Mouse (Mus musculus) testis, adult 2 months (tissue): Measurements from ENCODE around the gene Ppp2r3a. TPM values are rescaled to one million over a fixed set of nuclear protein-coding genes. Genes with fewer than 3 reads are reported as not detected.
A peak's percentile ranks its signal among the peaks of the same experiment; 100 is the strongest.

Experiments
- H3K27ac ChIP-seq: fragments of 200-500 bp; 2 replicates; pipeline ENCODE4 v1.5.1; 2012; ENCODE audit warnings: low read depth, low read length; ENCODE audit not compliant: control insufficient read depth, insufficient read depth
- H3K27me3 ChIP-seq: fragments of 200-500 bp; 2 replicates; pipeline ENCODE4 v1.6.1; 2012; ENCODE audit warnings: mild to moderate bottlenecking, low read length, moderate library complexity; ENCODE audit not compliant: control insufficient read depth, insufficient read depth
- H3K36me3 ChIP-seq: fragments of 200-500 bp; 2 replicates; pipeline ENCODE4 v1.6.1; 2012; ENCODE audit warnings: mild to moderate bottlenecking, low read length; ENCODE audit not compliant: control insufficient read depth, insufficient read depth
- H3K4me1 ChIP-seq: fragments of 200-500 bp; 2 replicates; pipeline ENCODE4 v1.6.1; 2012; ENCODE audit warnings: low read length; ENCODE audit not compliant: control insufficient read depth, insufficient read depth
- H3K4me3 ChIP-seq: fragments of 200-500 bp; 2 replicates; pipeline ENCODE4 v1.5.1; 2012; ENCODE audit warnings: low read depth, mild to moderate bottlenecking, low read length, moderate library complexity, mixed read lengths; ENCODE audit not compliant: control insufficient read depth
- CTCF ChIP-seq: fragments of 200-500 bp; IDR thresholded peaks from 2 replicates; pipeline ENCODE4 v1.5.1; 2012; ENCODE audit warnings: low read depth, mild to moderate bottlenecking, inconsistent platforms, low read length, moderate library complexity; ENCODE audit not compliant: control insufficient read depth, insufficient read depth, insufficient replicate concordance
- POLR2A ChIP-seq: fragments of 200-500 bp; IDR thresholded peaks from 2 replicates; pipeline ENCODE4 v1.6.1; 2012; ENCODE audit warnings: low read depth, mild to moderate bottlenecking, inconsistent platforms, low read length, moderate library complexity; ENCODE audit not compliant: control insufficient read depth
- polyA plus RNA-seq: library from polyadenylated mRNA; depleted of rRNA; stranded (reverse); fragments of >200 nt; gene quantifications from 2 replicates; pipeline ENCODE4 v1.2.3, GENCODE M21; 2012

Gene Ppp2r3a
- polyA plus RNA-seq, 1 experiment: 3.5 TPM

DNA sequence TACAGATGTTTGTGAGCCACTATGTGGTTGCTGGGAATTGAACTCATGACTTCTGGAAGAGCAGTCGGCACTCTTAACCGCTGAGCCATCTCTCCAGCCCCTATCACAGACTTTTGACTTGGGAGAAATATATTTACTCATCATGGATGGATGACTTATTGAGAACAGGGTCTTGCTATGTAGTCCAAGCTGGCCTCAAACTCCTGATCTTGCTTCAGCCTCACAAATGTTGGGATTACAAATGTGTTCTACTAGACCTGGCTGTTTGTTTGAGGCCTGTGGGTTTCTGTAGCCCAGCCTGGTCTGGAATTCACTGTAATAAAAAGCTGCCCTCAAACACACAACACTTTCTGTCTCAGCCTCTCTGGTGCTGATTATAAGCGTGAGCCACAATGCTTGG is 155.1 kb downstream of the Ppp2r3a start:
- no peak overlapping the region for H3K27ac ChIP-seq
- H3K27me3 ChIP-seq: no peaks in the 10 kb centered on the region
- no peak for TF ChIP-seq POLR2A
- TF ChIP-seq CTCF: no peak

DNA sequence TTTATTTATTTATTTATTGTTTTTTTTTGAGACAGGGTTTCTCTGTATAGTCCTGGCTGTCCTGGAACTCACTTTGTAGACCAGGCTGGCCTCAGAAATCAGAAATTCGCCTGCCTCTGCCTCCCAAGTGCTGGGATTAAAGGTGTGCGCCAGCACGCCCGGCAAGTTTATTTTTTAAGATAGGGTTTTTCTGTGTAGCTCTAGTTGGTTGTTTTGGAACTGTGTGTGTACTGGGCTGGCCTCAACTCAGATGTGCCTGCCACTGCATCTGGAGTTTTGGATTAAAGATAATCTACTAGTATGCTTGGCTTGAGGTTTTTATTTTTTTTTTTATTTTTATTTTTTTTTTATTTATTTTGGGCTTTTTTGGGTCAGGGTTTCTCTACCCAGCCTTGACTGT is 156.2 kb downstream of the Ppp2r3a start:
- Histone ChIP-seq H3K27me3 (no peaks in the 10 kb centered on the region), H3K36me3 (no peaks in the 10 kb centered on the region), H3K27ac (no peak overlapping the region), H3K4me3 (no peak overlapping the region), H3K4me1 (no peaks in the 10 kb centered on the region)
- TF ChIP-seq POLR2A (no peak), CTCF (no peak)

More for the DNA sequence above, 155.1 kb downstream of the Ppp2r3a start:
- Histone ChIP-seq H3K36me3 (no peaks in the 10 kb centered on the region), H3K4me1 (no peaks in the 10 kb centered on the region), H3K4me3 (no peak overlapping the region)

DNA sequence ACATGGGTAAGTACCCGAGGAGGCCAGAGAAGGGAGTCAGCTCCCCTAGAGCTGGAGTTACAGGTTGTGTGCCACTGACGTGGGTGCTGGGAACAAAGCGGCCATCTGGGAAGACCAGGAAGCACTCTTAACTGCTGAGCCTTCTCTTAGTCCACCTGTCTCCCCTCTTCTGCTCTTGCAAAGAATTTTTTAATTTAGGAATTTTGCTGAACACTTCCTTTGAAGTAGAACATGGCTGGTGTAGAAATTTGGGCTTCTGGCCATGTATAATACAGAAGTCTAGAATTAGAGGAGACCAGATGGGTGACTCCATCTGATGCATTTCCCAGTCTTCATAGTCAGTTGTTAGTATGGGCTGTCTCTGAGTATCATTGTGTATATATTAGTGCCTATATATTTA is 167.9 kb downstream of the Ppp2r3a start:
- Histone ChIP-seq H3K27ac (no peak overlapping the region), H3K4me1 (peaks cover under 1% of the 10 kb centered on the region; the same call in 1 of the 2 replicates), H3K27me3 (no peaks in the 10 kb centered on the region), H3K36me3 (no peaks in the 10 kb centered on the region), H3K4me3 (no peak overlapping the region)
- TF ChIP-seq CTCF: no peak
- no peak for TF ChIP-seq POLR2A

DNA sequence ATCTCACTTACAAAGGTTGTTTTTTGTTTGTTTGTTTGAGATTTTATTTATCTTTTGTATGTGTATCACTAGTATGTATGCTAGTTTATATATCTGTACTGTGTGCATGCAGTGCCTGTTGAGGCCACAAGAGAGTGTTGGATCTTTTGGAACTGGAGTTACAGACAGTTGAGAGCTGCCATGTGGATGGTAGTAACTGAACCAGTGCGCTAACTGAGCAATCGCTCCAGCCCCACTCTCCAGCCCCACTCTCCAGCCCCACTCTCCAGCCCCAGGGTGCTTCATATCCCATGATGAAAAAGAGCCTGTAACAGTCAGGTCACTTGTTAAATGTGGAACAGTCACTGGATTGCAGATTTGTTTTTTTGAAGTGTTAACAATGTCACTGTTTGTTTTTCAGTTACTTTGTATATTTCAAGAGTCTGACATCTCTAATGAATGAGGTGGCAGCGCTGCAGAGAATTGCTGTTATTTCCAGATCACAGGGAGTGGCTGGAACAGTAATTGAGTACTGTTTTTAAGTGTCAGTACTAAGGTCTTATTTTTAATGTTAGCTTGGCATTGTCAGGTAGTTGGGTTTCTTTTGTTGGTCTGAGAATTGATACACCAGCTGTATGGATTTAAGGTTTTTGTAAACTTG is 171.4 kb downstream of the Ppp2r3a start:
- no peak overlapping the region for H3K4me3 ChIP-seq
- peaks cover 5% of the 10 kb centered on the region for H3K36me3 ChIP-seq
- peaks cover 7% of the 10 kb centered on the region for H3K4me1 ChIP-seq
- no peak overlapping the region for H3K27ac ChIP-seq
- TF ChIP-seq CTCF: no peak
- no peak for TF ChIP-seq POLR2A
- H3K27me3 ChIP-seq: no peaks in the 10 kb centered on the region

DNA sequence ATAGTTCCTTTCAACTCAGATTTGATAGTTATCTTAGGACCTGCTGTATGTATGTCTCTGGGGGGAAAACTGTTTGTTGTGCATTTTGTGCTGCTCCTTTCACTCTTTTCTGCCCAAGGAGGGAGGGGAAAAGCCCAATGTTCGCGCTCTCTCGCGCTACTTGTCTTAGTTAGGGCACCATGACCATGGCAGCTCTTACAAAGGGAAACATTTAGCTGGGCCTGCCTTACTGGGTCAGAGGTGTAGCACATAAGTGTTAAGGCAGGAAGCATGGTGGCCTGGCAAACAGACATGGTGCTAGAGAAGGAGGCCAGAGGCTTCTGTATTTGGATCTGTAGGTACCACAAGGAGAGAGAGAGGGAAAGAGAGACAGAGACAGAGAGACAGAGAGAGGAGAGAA is 173.0 kb downstream of the Ppp2r3a start:
- H3K4me3 ChIP-seq: peak overlapping the region; percentile 52
- H3K4me1 ChIP-seq: peaks cover 7% of the 10 kb centered on the region
- no peaks in the 10 kb centered on the region for H3K27me3 ChIP-seq
- TF ChIP-seq POLR2A: no peak
- no peak for TF ChIP-seq CTCF
- no peak overlapping the region; the same call in 1 of the 2 replicates for H3K27ac ChIP-seq
- peaks cover 8% of the 10 kb centered on the region for H3K36me3 ChIP-seq

DNA sequence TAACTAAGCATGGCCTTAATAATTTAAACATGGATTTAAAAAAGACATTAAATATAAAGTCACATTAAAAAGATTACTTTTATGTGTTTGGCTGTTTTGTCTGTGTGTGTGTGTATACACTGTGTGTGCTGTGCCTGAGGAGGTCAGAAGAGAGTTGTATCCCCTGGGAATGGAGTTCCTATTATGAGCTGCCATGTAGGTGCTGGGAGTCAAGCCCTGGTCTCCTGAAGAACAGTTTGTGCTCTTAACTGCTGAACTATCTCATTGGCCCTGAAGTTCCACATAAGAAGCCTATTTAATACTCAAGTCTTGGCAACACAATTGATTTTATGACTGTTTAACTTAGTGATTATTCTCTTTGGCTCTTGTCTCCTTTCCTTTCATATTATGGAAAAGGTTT is 174.1 kb downstream of the Ppp2r3a start:
- Histone ChIP-seq H3K27me3 (no peaks in the 10 kb centered on the region), H3K4me3 (peak overlapping the region; percentile 99; the same call in 1 of the 2 replicates), H3K4me1 (peaks cover 7% of the 10 kb centered on the region), H3K36me3 (peaks cover 8% of the 10 kb centered on the region), H3K27ac (no peak overlapping the region)
- TF ChIP-seq CTCF (no peak), POLR2A (no peak)

DNA sequence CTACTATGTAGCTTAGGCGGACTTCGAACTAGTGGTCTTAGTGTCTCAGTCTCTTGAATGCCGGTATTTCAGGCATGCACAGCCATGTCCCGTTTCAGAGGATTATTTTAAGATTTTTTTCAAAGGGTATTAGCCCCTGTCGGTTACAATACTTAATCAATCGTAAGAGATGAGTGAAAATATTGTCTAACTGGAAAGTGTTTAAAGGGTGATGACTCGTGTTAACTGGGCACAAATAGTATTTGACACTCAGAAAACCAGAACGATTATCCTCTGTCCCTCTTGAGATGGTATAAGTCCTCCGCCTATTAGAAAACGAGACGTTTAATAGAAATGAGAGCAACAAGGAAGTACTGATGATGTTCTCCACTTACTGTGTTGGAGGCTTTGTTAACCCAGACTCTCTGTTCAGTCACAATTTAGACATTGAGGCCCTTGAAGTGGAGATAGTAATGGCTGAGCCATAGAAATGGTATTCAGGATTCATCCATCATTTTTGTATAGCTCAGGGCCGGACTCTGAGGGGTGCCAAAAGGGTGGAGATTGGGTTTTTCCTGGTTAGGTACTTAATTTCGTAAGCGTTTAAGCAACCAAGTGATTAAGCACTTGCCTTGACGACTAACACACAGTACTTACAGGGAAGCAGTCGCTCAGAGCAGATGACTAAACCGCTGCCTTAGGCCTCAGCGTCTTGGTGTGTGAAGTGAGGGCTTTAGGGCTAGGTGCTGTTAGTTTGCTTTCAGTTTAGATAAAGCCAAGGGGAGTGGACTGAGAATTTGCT is 175.3 kb downstream of the Ppp2r3a start:
- no peak for TF ChIP-seq POLR2A
- TF ChIP-seq CTCF: no peak
- no peaks in the 10 kb centered on the region for H3K27me3 ChIP-seq
- peaks cover 7% of the 10 kb centered on the region for H3K4me1 ChIP-seq
- H3K4me3 ChIP-seq: peak overlapping the region; percentile 99
- H3K36me3 ChIP-seq: peaks cover 8% of the 10 kb centered on the region
- peak overlapping the region; percentile 14; the same call in 1 of the 2 replicates for H3K27ac ChIP-seq
